Mouse (Mus musculus): Measurements from ENCODE around the gene Zbtb18. TPM values are rescaled to one million over a fixed set of nuclear protein-coding genes. Genes with fewer than 3 reads are reported as not detected.

The Zbtb18 gene
- polyA plus RNA-seq, 1 experiment = 11.4 TPM

DNA sequence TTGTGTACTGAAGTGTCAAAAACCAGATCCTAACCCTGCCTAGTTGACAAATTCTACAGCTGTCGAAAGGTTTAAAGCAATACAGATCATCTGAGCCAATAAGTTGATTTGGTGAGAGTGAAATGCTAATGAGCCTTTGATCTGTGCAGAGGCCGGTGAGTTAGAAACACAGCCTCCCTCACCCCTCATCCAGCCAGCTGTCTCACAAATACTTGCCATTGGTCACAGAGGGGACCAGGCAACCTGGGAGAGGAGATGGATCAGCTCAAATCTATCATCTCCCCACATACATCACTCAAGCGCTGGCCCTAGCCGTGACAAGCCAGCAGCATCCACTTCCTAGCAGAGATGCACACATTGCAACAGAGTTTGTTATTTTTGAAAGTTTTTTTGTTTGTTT is 48.7 kb downstream of the Zbtb18 start:
- Histone ChIP-seq H3K27me3 (ENCODE audit: control insufficient read depth, insufficient read depth, low read length) (0 out of 2 replicates have a peak, but pooled peaks cover 4% of the 10 kb centered on the region), H3K4me3 (ENCODE audit: low read depth, low read length) (no peak overlapping the region), H3K27ac (ENCODE audit: insufficient read depth, low read depth, low read length) (no peak overlapping the region), H3K36me3 (ENCODE audit: control insufficient read depth, insufficient read depth, low read length) (no peaks in the 10 kb centered on the region), H3K4me1 (ENCODE audit: control insufficient read depth, insufficient read depth, insufficient read length, low read length) (no peaks in the 10 kb centered on the region)
- TF ChIP-seq CTCF (IDR thresholded peaks at IDR 0.05; ENCODE audit: extremely low read depth, insufficient read length, insufficient replicate concordance, low read depth, low read length) = no peak
- no peak for TF ChIP-seq POLR2A (IDR thresholded peaks at IDR 0.05; ENCODE audit: low read depth, low read length)
- WGBS = 73% methylated on average over 4 of the region's 4 CpGs

DNA sequence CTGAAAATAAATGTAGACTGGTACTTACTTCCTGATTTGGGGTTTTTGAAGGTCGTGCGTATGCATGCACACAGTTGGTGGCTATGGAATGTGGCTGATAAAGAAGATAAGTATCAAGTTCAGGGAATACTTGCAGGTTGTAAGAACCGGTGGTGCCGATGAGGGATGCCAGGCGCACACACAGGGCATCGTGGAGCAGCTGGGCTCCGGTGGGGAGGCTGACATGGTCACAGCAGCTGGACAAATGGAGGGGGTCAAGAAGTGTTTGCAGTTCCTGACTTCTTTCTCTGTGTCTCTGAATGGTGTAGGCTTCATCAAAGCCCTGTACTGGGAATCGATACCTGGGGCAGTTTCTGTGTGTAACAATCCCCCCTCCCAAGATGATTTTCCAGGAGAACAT is 49.1 kb downstream of the Zbtb18 start:
- Histone ChIP-seq H3K27me3 (ENCODE audit: control insufficient read depth, insufficient read depth, low read length) (0 out of 2 replicates have a peak, but pooled peaks cover 4% of the 10 kb centered on the region), H3K27ac (ENCODE audit: insufficient read depth, low read depth, low read length) (no peak overlapping the region), H3K36me3 (ENCODE audit: control insufficient read depth, insufficient read depth, low read length) (no peaks in the 10 kb centered on the region), H3K4me3 (ENCODE audit: low read depth, low read length) (no peak overlapping the region), H3K4me1 (ENCODE audit: control insufficient read depth, insufficient read depth, insufficient read length, low read length) (no peaks in the 10 kb centered on the region)
- WGBS = 48% methylated on average over 8 of the region's 8 CpGs
- no peak for TF ChIP-seq CTCF (IDR thresholded peaks at IDR 0.05; ENCODE audit: extremely low read depth, insufficient read length, insufficient replicate concordance, low read depth, low read length)
- no peak for TF ChIP-seq POLR2A (IDR thresholded peaks at IDR 0.05; ENCODE audit: low read depth, low read length)

DNA sequence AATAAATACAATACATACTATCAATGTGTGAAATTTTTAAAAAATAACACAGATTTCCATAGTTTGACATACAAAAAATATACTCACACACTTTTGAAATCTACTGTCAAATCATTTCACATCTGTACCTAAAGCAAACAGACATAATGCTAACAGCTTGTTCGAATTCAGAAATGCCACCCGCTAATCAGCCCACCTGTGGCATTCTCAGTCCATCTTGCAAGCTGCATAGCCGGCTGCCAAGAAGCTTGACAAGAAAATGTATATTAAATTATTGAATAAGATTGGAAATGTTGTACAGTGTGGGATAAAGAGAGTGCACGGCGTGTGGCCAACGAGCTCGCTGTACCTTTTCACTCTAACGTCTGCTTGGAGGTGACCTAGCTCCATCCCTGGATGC is 52.2 kb downstream of the Zbtb18 start:
- no peaks in the 10 kb centered on the region for H3K4me1 ChIP-seq (ENCODE audit: control insufficient read depth, insufficient read depth, insufficient read length, low read length)
- H3K36me3 ChIP-seq (ENCODE audit: control insufficient read depth, insufficient read depth, low read length) = no peaks in the 10 kb centered on the region
- TF ChIP-seq CTCF (IDR thresholded peaks at IDR 0.05; ENCODE audit: extremely low read depth, insufficient read length, insufficient replicate concordance, low read depth, low read length) (no peak), POLR2A (IDR thresholded peaks at IDR 0.05; ENCODE audit: low read depth, low read length) (no peak)
- H3K4me3 ChIP-seq (ENCODE audit: low read depth, low read length) = no peak overlapping the region
- 86% methylated on average over 8 of the region's 8 CpGs for WGBS
- no peak overlapping the region for H3K27ac ChIP-seq (ENCODE audit: insufficient read depth, low read depth, low read length)
- no peaks in the 10 kb centered on the region for H3K27me3 ChIP-seq (ENCODE audit: control insufficient read depth, insufficient read depth, low read length)

DNA sequence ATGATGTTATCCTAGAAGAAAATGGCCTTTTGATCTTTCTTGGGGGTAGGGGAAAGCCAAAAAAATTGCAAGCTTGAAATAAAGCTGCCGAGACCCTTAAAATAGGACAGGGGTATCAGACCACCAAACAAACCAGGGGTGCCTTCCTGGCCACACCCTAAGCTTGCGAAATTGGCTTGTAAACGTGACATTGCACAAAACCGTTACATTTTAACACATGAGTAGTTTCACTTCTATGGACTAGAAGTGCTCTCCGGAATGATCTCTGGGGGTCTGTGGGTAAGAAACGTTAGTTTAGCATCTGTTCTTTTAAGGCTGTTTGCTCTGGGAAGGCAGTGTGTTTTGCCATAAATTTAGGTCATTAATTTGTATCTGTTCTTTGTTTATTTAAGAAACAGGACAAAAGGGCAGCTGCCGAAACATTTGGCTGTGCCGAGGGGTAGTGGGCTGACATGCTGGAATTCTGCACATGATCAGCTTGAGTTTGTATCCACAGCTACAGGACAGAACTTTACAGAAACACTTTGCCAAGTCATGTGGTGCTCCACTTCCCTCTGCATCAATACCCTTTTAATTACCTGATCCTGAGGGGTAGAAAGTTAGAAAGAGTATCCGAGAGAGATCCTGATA is 52.9 kb downstream of the Zbtb18 start:
- Histone ChIP-seq H3K36me3 (ENCODE audit: control insufficient read depth, insufficient read depth, low read length) (no peaks in the 10 kb centered on the region), H3K4me3 (ENCODE audit: low read depth, low read length) (no peak overlapping the region), H3K27ac (ENCODE audit: insufficient read depth, low read depth, low read length) (no peak overlapping the region), H3K4me1 (ENCODE audit: control insufficient read depth, insufficient read depth, insufficient read length, low read length) (no peaks in the 10 kb centered on the region), H3K27me3 (ENCODE audit: control insufficient read depth, insufficient read depth, low read length) (no peaks in the 10 kb centered on the region)
- WGBS = 32% methylated on average over 9 of the region's 9 CpGs
- TF ChIP-seq POLR2A (IDR thresholded peaks at IDR 0.05; ENCODE audit: low read depth, low read length) = no peak
- TF ChIP-seq CTCF (IDR thresholded peaks at IDR 0.05; ENCODE audit: extremely low read depth, insufficient read length, insufficient replicate concordance, low read depth, low read length) = no peak

Other genes with a start within 250 kb of the Zbtb18 start
- 0.91 and 1.0 TPM in 2 replicates for gene Akt3, start 184.1 kb upstream of the Zbtb18 start, polyA plus RNA-seq (2012; rRNA removed)

Measured in small intestine, adult 2 months (tissue).